Mouse (Mus musculus) spleen, postnatal 10 days (tissue): ENCODE measurements at regions not wholly inside any gene's neighbourhood (a gene's known extent, or its start where the extent isn't known, plus 50 kb on each side); places are given as distances from the start of the nearest gene placed in this dataset.
A peak's percentile ranks its signal among the peaks of the same experiment; 100 is the strongest.

Source experiments
- DNase-seq, 2 experiments: peaks; one replicate each; pipeline ENCODE4 v3.0.0; 2021 to 2022; ENCODE audit warnings: low spot score in 2 of 2

GRCm38 (mm10) chr10:117940441-117941265 lies 94.8 kb upstream of the Rap1b start:
- no peak for DNase-seq

GRCm38 (mm10) chr10:117941266-117941651 lies 95.4 kb upstream of the Rap1b start:
- DNase-seq = no peak

GRCm38 (mm10) chr10:117943702-117944307 lies 98.0 kb upstream of the Rap1b start:
- no peak for DNase-seq

- no peak for DNase-seq
Observed at GRCm38 (mm10) chr10:117947191-117947590, 101.4 kb upstream of the Rap1b start.

GRCm38 (mm10) chr10:117947911-117948310 lies 102.1 kb upstream of the Rap1b start:
- peak in 1 of 2 experiments; percentile 36 for DNase-seq

- peak; percentile 24 to 57 for DNase-seq
Observed at GRCm38 (mm10) chr10:117952116-117953025, 106.5 kb upstream of the Rap1b start.

- DNase-seq = peak; percentile 31 to 53
Observed at GRCm38 (mm10) chr10:117953026-117953711, 107.3 kb upstream of the Rap1b start.

- no peak for DNase-seq
Observed at GRCm38 (mm10) chr10:117956174-117956950, 110.5 kb upstream of the Rap1b start.

- no peak for DNase-seq
Observed at GRCm38 (mm10) chr10:117974706-117975105, 128.9 kb upstream of the Rap1b start.

- no peak for DNase-seq
Observed at GRCm38 (mm10) chr10:117975467-117975866, 129.6 kb upstream of the Rap1b start.

- DNase-seq = no peak
Observed at GRCm38 (mm10) chr10:117979091-117979490, 133.3 kb upstream of the Rap1b start.

- DNase-seq = peak in 1 of 2 experiments; percentile 17
Observed at GRCm38 (mm10) chr10:117982611-117983210, 136.9 kb upstream of the Rap1b start.

GRCm38 (mm10) chr10:117983271-117983670 lies 137.4 kb upstream of the Rap1b start:
- peak in 1 of 2 experiments; percentile 18 for DNase-seq

GRCm38 (mm10) chr10:117984784-117985602 lies 139.2 kb upstream of the Rap1b start:
- DNase-seq = no peak

GRCm38 (mm10) chr10:117987620-117988019 lies 141.8 kb upstream of the Rap1b start:
- no peak for DNase-seq

- no peak for DNase-seq
Observed at GRCm38 (mm10) chr10:117988076-117988475, 142.2 kb upstream of the Rap1b start.

- DNase-seq = no peak
Observed at GRCm38 (mm10) chr10:117991176-117991575, 145.3 kb upstream of the Rap1b start.

- DNase-seq = no peak
Observed at GRCm38 (mm10) chr10:117992317-117992716, 146.5 kb upstream of the Rap1b start.

- DNase-seq = no peak
Observed at GRCm38 (mm10) chr10:117993809-117994208, 147.8 kb upstream of the Mdm1 start.
